Mouse (Mus musculus) heart, postnatal 14 days (tissue): ENCODE results near the gene Gm6096. TPM values are rescaled to one million over a fixed set of nuclear protein-coding genes. Genes with fewer than 3 reads are reported as not detected.

Experiments
- DNase-seq, 2 experiments: peaks; one replicate each; pipeline ENCODE4 v3.0.0; 2021 to 2022
- intact Hi-C: fragments of 180-260 bp; cut with DNase I; formaldehyde crosslinking; loops from one replicate; pipeline ENCODE4 v1.15.1; 2025
- total RNA-seq, 2 experiments: library from RNA; stranded (reverse); gene quantifications; 2 replicates each; pipeline ENCODE4 v1.2.3; 2021

Gm6096 gene
- total RNA-seq, 2 experiments from 2014 or later = not detected

- no peak for DNase-seq
- intact Hi-C loops = loop anchor here (5.0 to 10.0 kb wide), 2 partner anchors 38 to 420 kb away; partner anchors contain the start of genes Kctd15 and Pdcd2l
Measured at GRCm38 (mm10) chr7:34234610-34235561, 16.0 kb upstream of the Gm6096 start.

GRCm38 (mm10) chr7:34235602-34236001 is 15.2 kb upstream of the Gm6096 start:
- DNase-seq = no peak
- intact Hi-C loops = loop anchor here (10.0 kb wide), 1 partner anchor 419 kb away; the partner anchor contains the start of gene Kctd15

- intact Hi-C loops = loop anchor here (10.0 kb wide), 1 partner anchor 417 kb away; the partner anchor contains the start of gene Kctd15
- DNase-seq = no peak
Measured at GRCm38 (mm10) chr7:34238086-34238485, 12.8 kb upstream of the Gm6096 start.

- no peak for DNase-seq
- intact Hi-C loops = no loop called here
Measured at GRCm38 (mm10) chr7:34242176-34242575, 8.7 kb upstream of the Gm6096 start.

GRCm38 (mm10) chr7:34246870-34247499 is 3.9 kb upstream of the Gm6096 start:
- intact Hi-C loops = no loop called here
- DNase-seq = no peak

GRCm38 (mm10) chr7:34252030-34252429 is 1.2 kb downstream of the Gm6096 start:
- DNase-seq = no peak
- intact Hi-C loops = loop anchor here (2.0 kb wide), 2 partner anchors 61 to 103 kb away; partner anchors contain the start of gene 4931406P16Rik

- intact Hi-C loops = no loop called here
- DNase-seq = no peak
Measured at GRCm38 (mm10) chr7:34255137-34255536, 4.3 kb downstream of the Gm6096 start.

GRCm38 (mm10) chr7:34255916-34256315 is 5.1 kb downstream of the Gm6096 start:
- DNase-seq = no peak
- intact Hi-C loops = no loop called here

- DNase-seq = no peak
- intact Hi-C loops = no loop called here
Measured at GRCm38 (mm10) chr7:34257279-34257678, 6.4 kb downstream of the Gm6096 start.

GRCm38 (mm10) chr7:34258407-34258806 is 7.6 kb downstream of the Gm6096 start:
- no peak for DNase-seq
- intact Hi-C loops = no loop called here

- intact Hi-C loops = loop anchor here (10.0 kb wide), 1 partner anchor 411 kb away; no protein-coding TSS in a partner anchor
- no peak for DNase-seq
Measured at GRCm38 (mm10) chr7:34263437-34263836, 12.6 kb downstream of the Gm6096 start.

- intact Hi-C loops = loop anchor here (2.0 to 10.0 kb wide), 4 partner anchors 36 to 409 kb away; partner anchors contain the start of gene 4931406P16Rik
- DNase-seq = peak; percentile 64 to 80
Measured at GRCm38 (mm10) chr7:34265876-34266346, 15.1 kb downstream of the Gm6096 start.

- intact Hi-C loops = loop anchor here (2.0 to 10.0 kb wide), 4 partner anchors 36 to 408 kb away; partner anchors contain the start of gene 4931406P16Rik
- DNase-seq = no peak
Measured at GRCm38 (mm10) chr7:34266421-34266820, 15.6 kb downstream of the Gm6096 start.

GRCm38 (mm10) chr7:34268463-34268862 is 17.6 kb downstream of the Gm6096 start:
- intact Hi-C loops = loop anchor here (5.0 to 10.0 kb wide), 2 partner anchors 34 to 406 kb away; no protein-coding TSS in a partner anchor
- DNase-seq = no peak

GRCm38 (mm10) chr7:34272465-34272864 is 21.6 kb downstream of the Gm6096 start:
- no peak for DNase-seq
- intact Hi-C loops = no loop called here

- intact Hi-C loops = no loop called here
- DNase-seq = no peak
Measured at GRCm38 (mm10) chr7:34276066-34276465, 25.2 kb downstream of the Gm6096 start.

GRCm38 (mm10) chr7:34277656-34278055 is 26.8 kb downstream of the Gm6096 start:
- intact Hi-C loops = no loop called here
- DNase-seq = no peak

- intact Hi-C loops = no loop called here
- no peak for DNase-seq
Measured at GRCm38 (mm10) chr7:34290450-34291151, 39.8 kb downstream of the Gm6096 start.

GRCm38 (mm10) chr7:34291265-34291664 is 40.4 kb downstream of the Gm6096 start:
- intact Hi-C loops = no loop called here

GRCm38 (mm10) chr7:34292633-34293032 is 41.8 kb downstream of the Gm6096 start:
- no peak for DNase-seq
- intact Hi-C loops = no loop called here

More at GRCm38 (mm10) chr7:34291265-34291664, 40.4 kb downstream of the Gm6096 start:
- DNase-seq = no peak
